Mouse (Mus musculus): ENCODE results near the gene Gm37240.

Gm37240 gene

DNA sequence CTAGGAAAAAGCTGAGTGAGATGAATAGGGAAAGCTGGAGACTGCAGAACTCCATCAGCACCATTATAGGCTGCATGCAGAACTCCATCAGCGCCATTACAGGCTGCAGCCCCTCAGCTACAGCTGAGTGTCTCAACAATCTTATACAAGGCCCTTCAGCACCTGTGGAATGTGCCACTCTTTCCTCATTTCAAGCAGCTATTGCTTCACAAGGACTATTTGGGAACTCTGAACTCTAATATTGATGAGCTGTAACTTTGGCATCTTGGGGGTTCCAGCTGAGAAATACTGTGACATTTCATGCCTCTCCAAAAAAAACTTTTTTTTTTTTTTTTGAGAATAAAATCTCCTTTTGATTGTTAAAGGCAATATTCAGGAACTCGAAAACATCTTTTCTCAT lies 615.8 kb downstream of the Gm37240 start:
- DNase-seq (ENCODE audit: low spot score) = no peak

GRCm38 (mm10) chr3:85264963-85265362 lies 622.4 kb downstream of the Gm37240 start:
- DNase-seq (ENCODE audit: low spot score) = no peak

- DNase-seq (ENCODE audit: low spot score) = no peak
Measured at GRCm38 (mm10) chr3:85264546-85264945, 622.8 kb downstream of the Gm37240 start.

DNA sequence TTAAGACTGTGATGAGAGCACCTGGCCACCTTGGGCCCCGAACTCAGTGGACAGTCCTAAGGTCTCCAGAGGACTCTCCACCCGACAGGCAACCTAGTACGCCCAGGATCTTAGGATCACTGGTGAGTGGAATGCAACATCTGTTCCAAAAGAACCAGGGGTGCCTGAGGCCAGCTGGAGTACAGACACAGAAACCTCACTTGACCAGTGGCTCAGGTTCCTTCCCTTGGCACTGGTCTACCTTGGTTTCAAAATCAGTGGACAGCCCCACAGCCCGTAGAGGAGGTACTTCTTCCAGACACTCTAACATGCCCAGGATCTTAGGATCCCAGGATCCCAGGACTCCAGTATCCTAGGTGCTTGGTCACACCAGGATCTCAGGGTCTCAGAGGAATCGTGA lies 632.8 kb downstream of the Gm37240 start:
- no peak for DNase-seq (ENCODE audit: low spot score)

- no peak for DNase-seq (ENCODE audit: low spot score)
Measured at GRCm38 (mm10) chr3:85251631-85252030, 635.7 kb downstream of the Gm37240 start.

- no peak for DNase-seq (ENCODE audit: low spot score)
Measured at GRCm38 (mm10) chr3:85246131-85246530, 641.2 kb downstream of the Gm37240 start.

DNA sequence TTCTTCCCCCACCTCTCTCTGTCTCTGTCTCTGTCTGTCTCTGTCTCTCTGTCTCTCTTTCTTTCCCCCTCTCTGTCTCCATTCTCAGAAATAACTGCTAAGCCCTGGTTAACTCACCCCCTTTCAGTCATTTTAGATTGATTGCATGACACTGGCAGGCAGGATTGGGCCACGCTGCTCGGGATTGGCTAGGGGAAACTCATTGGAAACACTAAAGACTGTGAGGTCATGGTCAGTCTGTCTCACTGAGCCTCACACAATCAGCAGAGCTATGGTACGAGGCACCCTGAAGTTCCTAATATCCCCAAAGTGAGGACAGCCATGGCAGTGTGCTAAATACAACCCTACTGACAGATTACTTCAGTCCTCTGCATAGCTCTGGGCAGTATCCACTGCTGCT lies 650.8 kb downstream of the Gm37240 start:
- DNase-seq (ENCODE audit: low spot score) = no peak

DNA sequence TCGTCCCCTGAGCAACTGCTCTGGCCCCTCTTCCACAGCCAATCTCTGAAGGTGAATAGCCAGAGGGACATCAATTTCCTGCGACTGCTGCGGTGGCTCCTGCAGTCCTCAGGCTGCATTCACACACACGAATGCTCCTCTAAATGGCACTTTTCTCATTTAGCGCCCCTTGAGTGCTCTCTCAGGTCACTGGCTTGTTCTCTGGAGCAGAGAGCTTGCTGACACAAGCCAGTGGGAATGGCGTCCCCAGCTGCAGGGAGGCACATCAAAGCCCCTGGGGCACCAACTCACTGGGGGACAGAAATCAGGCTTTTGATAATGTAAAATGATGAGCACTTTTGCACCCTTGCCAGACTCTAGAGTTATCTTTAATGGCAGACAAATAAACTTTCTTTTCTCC lies 654.5 kb downstream of the Gm37240 start:
- DNase-seq (ENCODE audit: low spot score) = no peak

GRCm38 (mm10) chr3:85222046-85222445 lies 665.3 kb downstream of the Gm37240 start:
- no peak for DNase-seq (ENCODE audit: low spot score)

GRCm38 (mm10) chr3:85214926-85215325 lies 672.4 kb downstream of the Gm37240 start:
- peak; percentile 84 for DNase-seq (ENCODE audit: low spot score)

GRCm38 (mm10) chr3:85212751-85213350 lies 674.5 kb downstream of the Gm37240 start:
- DNase-seq (ENCODE audit: low spot score) = no peak

GRCm38 (mm10) chr3:85209887-85210844 lies 677.2 kb downstream of the Gm37240 start:
- no peak for DNase-seq (ENCODE audit: low spot score)

DNA sequence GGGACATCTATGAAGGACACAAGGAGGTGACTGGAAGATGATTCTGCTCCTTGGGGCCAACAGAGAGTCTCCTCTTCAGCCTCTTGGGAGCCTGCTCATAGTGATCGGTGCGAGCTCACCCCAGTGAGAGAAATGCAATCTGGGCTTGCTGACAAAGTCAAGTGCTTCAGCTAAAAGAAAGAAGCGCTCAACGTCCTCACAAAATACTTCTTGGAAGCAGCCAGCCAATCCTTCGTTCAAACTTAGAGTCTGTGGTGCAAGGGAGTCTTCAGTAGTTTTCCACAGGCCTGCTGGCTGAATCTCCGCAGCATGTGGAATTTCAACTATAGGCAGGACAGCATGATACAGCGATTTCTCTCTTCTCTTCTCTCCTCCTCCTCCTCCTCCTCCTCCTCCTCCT lies 680.8 kb downstream of the Gm37240 start:
- DNase-seq (ENCODE audit: low spot score) = no peak

DNA sequence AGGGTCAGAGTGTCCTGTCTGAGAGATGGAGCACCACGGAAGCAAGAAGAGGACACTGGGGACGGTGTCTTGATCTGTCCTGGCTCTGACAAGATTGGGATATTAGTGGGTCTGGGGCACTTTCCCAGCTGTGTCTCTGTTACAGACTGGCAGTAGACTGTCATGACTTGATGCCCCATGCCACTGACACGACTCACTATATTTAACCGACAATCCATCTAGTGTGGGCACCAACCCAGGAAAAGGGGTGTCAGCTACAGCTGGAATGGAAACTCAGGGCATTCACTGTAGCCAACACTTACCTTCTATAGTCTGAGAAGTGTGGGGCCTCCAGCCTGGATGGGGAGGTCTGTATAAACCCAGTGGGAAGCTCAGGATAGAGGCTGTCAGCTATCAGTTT lies 681.4 kb downstream of the Gm37240 start:
- no peak for DNase-seq (ENCODE audit: low spot score)

DNA sequence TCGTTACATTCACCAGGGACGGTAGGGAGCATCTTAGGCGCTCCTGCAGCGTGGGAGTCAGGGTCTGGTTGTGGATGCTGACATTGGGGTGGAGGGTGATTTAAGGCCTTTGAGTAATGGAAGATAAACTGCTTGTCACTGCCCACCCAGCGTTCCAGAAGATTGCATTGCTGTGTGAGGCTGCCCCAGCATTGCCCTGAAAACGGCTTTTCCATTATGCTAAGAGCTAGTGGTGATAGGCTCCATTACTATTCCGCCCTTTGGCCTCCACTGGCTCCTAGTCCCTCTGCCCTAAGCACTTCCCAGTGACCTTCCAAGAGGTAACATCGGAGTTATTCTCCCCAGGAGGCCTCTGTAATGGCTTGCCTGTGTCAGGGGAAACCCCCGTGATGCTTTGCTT lies 683.7 kb downstream of the Gm37240 start:
- no peak for DNase-seq (ENCODE audit: low spot score)

DNA sequence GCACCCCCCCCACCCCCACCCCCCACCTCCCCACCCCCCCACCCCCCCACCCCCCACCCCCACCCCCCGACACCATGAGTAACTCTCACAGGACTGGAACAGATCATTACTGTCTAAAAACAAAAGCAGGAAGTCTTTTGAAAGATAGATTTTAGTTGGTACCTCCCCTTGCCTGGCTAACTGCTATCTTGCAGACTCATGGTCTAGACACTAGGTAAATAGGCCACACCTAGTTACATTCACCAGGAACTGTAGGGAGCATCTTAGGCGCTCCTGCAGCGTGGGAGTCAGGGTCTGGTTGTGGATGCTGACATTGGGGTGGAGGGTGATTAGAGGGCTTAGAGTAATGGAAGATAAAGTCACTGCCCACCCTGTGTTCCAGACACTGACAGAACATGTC lies 684.6 kb downstream of the Gm37240 start:
- no peak for DNase-seq (ENCODE audit: low spot score)

GRCm38 (mm10) chr3:85201785-85202184 lies 685.5 kb downstream of the Gm37240 start:
- no peak for DNase-seq (ENCODE audit: low spot score)

- no peak for DNase-seq (ENCODE audit: low spot score)
Measured at GRCm38 (mm10) chr3:85198496-85198895, 688.8 kb downstream of the Gm37240 start.

DNA sequence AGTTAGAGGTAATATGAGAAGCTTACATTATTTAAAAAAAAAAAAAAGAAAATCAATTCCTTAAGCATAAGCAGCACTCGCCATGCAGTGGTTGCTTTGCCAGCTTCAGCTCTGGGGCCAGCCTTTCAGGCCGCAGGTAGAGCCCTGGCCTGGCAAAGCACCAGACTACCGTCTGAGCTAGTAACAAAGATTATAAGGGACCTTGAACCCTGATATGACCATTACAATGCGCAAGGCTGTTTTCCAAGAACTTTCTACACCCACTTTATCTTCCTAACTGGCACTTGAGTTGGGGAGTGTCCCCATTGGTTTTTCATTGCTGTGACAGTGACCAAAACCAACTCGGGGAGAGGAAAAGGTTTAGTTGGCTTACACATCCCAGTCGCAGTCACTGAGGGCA lies 690.2 kb downstream of the Gm37240 start:
- DNase-seq (ENCODE audit: low spot score) = peak; percentile 27

- no peak for DNase-seq (ENCODE audit: low spot score)
Measured at GRCm38 (mm10) chr3:85196591-85196990, 690.7 kb downstream of the Gm37240 start.

GRCm38 (mm10) chr3:85195068-85195481 lies 692.2 kb downstream of the Gm37240 start:
- no peak for DNase-seq (ENCODE audit: low spot score)

- no peak for DNase-seq (ENCODE audit: low spot score)
Measured at GRCm38 (mm10) chr3:85189791-85190190, 697.5 kb downstream of the Gm37240 start.

GRCm38 (mm10) chr3:85188364-85188763 lies 699.0 kb downstream of the Gm37240 start:
- DNase-seq (ENCODE audit: low spot score) = no peak

All from testis, postnatal 14 days (tissue).